Mouse (Mus musculus): Measurements from ENCODE around the gene Fgd2.

- TF ChIP-seq POLR2A (IDR thresholded peaks at IDR 0.05; ENCODE audit: low read depth, low read length) (no peak), CTCF (IDR thresholded peaks at IDR 0.05; ENCODE audit: extremely low read depth, insufficient read depth, insufficient read length, insufficient replicate concordance) (no peak)
Measured at GRCm38 (mm10) chr17:29341591-29342003, 19.1 kb upstream of the Fgd2 start.
